Mouse (Mus musculus) embryonic fibroblast, embryonic 13.5 days (primary cell): ENCODE results near the gene Klf2.

Experiments used
- CTCF ChIP-seq: IDR thresholded peaks from 2 replicates; pipeline ENCODE4 v1.5.1; 2011; ENCODE audit warnings: mild to moderate bottlenecking, control low read depth, low read length, moderate library complexity, borderline replicate concordance; ENCODE audit not compliant: insufficient read depth
- POLR2A ChIP-seq: IDR thresholded peaks from 2 replicates; pipeline ENCODE4 v1.6.1; 2011; ENCODE audit warnings: low read depth, mild to moderate bottlenecking, control low read depth, low read length, moderate library complexity

- TF ChIP-seq POLR2A, result no peak
- TF ChIP-seq CTCF, result no peak
These were observed 23.2 kb upstream of the Klf2 start for GRCm38 (mm10) chr8:72295679-72296078.
